Mouse (Mus musculus) lung, embryonic 15.5 days (tissue): Measurements from ENCODE around the gene Tmem206. TPM values are rescaled to one million over a fixed set of nuclear protein-coding genes. Genes with fewer than 3 reads are reported as not detected.

Source experiments
- ATAC-seq: fragments of 200-750 bp; cut with Nextera tagmentation; 2 replicates; pipeline ENCODE4 v1.8.0; 2017; ENCODE audit warnings: moderate number of reproducible peaks, borderline replicate concordance; ENCODE audit not compliant: low FRiP score, low TSS enrichment; ENCODE audit errors: extremely low read depth
- H3K27ac ChIP-seq: fragments of 300-500 bp; sonication (generic); 2 replicates; pipeline ENCODE4 v1.5.1; 2015; ENCODE audit warnings: moderate library complexity, mild to moderate bottlenecking, inconsistent platforms
- H3K27me3 ChIP-seq: fragments of 300-500 bp; sonication (generic); 2 replicates; pipeline ENCODE4 v1.6.1; 2015; ENCODE audit warnings: inconsistent platforms
- H3K36me3 ChIP-seq: fragments of 300-500 bp; sonication (generic); 2 replicates; pipeline ENCODE4 v1.6.1; 2015; ENCODE audit warnings: inconsistent platforms
- H3K4me1 ChIP-seq: fragments of 300-500 bp; sonication (generic); 2 replicates; pipeline ENCODE4 v1.6.1; 2015; ENCODE audit warnings: inconsistent platforms
- H3K4me2 ChIP-seq: fragments of 300-500 bp; sonication (generic); 2 replicates; pipeline ENCODE4 v1.6.1; 2015; ENCODE audit warnings: inconsistent platforms, mild to moderate bottlenecking, moderate library complexity
- H3K4me3 ChIP-seq: fragments of 300-500 bp; sonication (generic); 2 replicates; pipeline ENCODE4 v1.5.1; 2015; ENCODE audit warnings: mild to moderate bottlenecking, inconsistent platforms
- H3K9ac ChIP-seq: fragments of 300-500 bp; sonication (generic); 2 replicates; pipeline ENCODE4 v1.6.1; 2015; ENCODE audit warnings: inconsistent platforms
- H3K9me3 ChIP-seq: fragments of 300-500 bp; sonication (generic); 2 replicates; pipeline ENCODE4 v1.6.1; 2016; ENCODE audit warnings: inconsistent platforms
- WGBS: fragments of 180-500 bp; shearing (Covaris S2); methylation state at CpG from one replicate; pipeline ENCODE4 v1.1.7; 2015; 5-methylcytosine and 5-hydroxymethylcytosine counted together
- polyA plus RNA-seq: library from polyadenylated mRNA; unstranded; fragments of >200 nt; fragmentation: Nextera tagmentation; extraction: Ambion mirVana; gene quantifications from 2 replicates; pipeline ENCODE4 v1.2.1, GENCODE M21; 2015

Gene Tmem206
- polyA plus RNA-seq: 21.5 and 22.7 TPM in 2 replicates

GRCm38 (mm10) chr1:191325726-191326232, at the start of gene Tmem206:
TSS of gene Tmem206 (plus strand) at chr1:191325912.
- peak within 1 kb of the TSS; percentile 61 for H3K4me3 ChIP-seq
- peaks cover 25% of the 10 kb centered on the region for H3K4me1 ChIP-seq
- peak within 1 kb of the TSS; percentile 39 for H3K27ac ChIP-seq
- ATAC-seq: peak; percentile 95
- peak within 1 kb of the TSS; percentile 61 for H3K9ac ChIP-seq
- 0% methylated on average over 42 of the region's 42 CpGs for WGBS
- H3K36me3 ChIP-seq: no peaks in the 10 kb centered on the region
- H3K4me2 ChIP-seq: peak within 1 kb of the TSS; percentile 86
- no peaks in the 10 kb centered on the region for H3K9me3 ChIP-seq
- H3K27me3 ChIP-seq: no peaks in the 10 kb centered on the region

- no peak overlapping the region for H3K27ac ChIP-seq
- no peaks in the 10 kb centered on the region for H3K36me3 ChIP-seq
- no peaks in the 10 kb centered on the region for H3K9me3 ChIP-seq
- H3K27me3 ChIP-seq: no peaks in the 10 kb centered on the region
- H3K4me3 ChIP-seq: no peak overlapping the region
- H3K9ac ChIP-seq: no peak overlapping the region
- no peak for ATAC-seq
- no peak overlapping the region for H3K4me2 ChIP-seq
- H3K4me1 ChIP-seq: peaks cover 12% of the 10 kb centered on the region
- WGBS: 87% methylated on average over 7 of the region's 7 CpGs
Observed at GRCm38 (mm10) chr1:191276181-191276580, 49.5 kb upstream of the Tmem206 start.

GRCm38 (mm10) chr1:191277549-191278059, 48.1 kb upstream of the Tmem206 start:
- H3K27ac ChIP-seq: peak overlapping the region; percentile 66
- no peaks in the 10 kb centered on the region for H3K36me3 ChIP-seq
- no peaks in the 10 kb centered on the region for H3K27me3 ChIP-seq
- H3K9ac ChIP-seq: no peak overlapping the region
- no peak overlapping the region for H3K4me3 ChIP-seq
- 44% methylated on average over 14 of the region's 14 CpGs for WGBS
- H3K4me2 ChIP-seq: peak overlapping the region; percentile 32
- peak; percentile 70 for ATAC-seq
- no peaks in the 10 kb centered on the region for H3K9me3 ChIP-seq
- peaks cover 16% of the 10 kb centered on the region for H3K4me1 ChIP-seq

- Histone ChIP-seq H3K4me3 (no peak overlapping the region), H3K9me3 (no peaks in the 10 kb centered on the region), H3K27me3 (no peaks in the 10 kb centered on the region), H3K4me2 (peak overlapping the region; percentile 32), H3K36me3 (no peaks in the 10 kb centered on the region), H3K27ac (peak overlapping the region; percentile 65), H3K9ac (no peak overlapping the region), H3K4me1 (peaks cover 16% of the 10 kb centered on the region)
- ATAC-seq: no peak
- 67% methylated on average over 4 of the region's 4 CpGs for WGBS
Observed at GRCm38 (mm10) chr1:191278324-191278723, 47.4 kb upstream of the Tmem206 start.

- no peak overlapping the region for H3K4me2 ChIP-seq
- H3K27ac ChIP-seq: no peak overlapping the region
- no peak for ATAC-seq
- H3K36me3 ChIP-seq: no peaks in the 10 kb centered on the region
- H3K4me3 ChIP-seq: no peak overlapping the region
- peaks cover 16% of the 10 kb centered on the region for H3K4me1 ChIP-seq
- 56% methylated on average over 7 of the region's 7 CpGs for WGBS
- H3K9ac ChIP-seq: no peak overlapping the region
- no peaks in the 10 kb centered on the region for H3K9me3 ChIP-seq
- no peaks in the 10 kb centered on the region for H3K27me3 ChIP-seq
Observed at GRCm38 (mm10) chr1:191281171-191281570, 44.5 kb upstream of the Tmem206 start.

GRCm38 (mm10) chr1:191282319-191282718, 43.4 kb upstream of the Tmem206 start:
- no peak overlapping the region for H3K9ac ChIP-seq
- H3K27me3 ChIP-seq: no peaks in the 10 kb centered on the region
- no peaks in the 10 kb centered on the region for H3K9me3 ChIP-seq
- H3K36me3 ChIP-seq: no peaks in the 10 kb centered on the region
- no peak overlapping the region for H3K4me3 ChIP-seq
- H3K4me2 ChIP-seq: no peak overlapping the region
- no peak for ATAC-seq
- peaks cover 16% of the 10 kb centered on the region for H3K4me1 ChIP-seq
- no peak overlapping the region for H3K27ac ChIP-seq
- WGBS: 81% methylated on average over 1 of the region's 1 CpGs

GRCm38 (mm10) chr1:191283110-191284040, 42.3 kb upstream of the Tmem206 start:
- Histone ChIP-seq H3K4me2 (no peak overlapping the region), H3K9me3 (no peaks in the 10 kb centered on the region), H3K4me3 (no peak overlapping the region), H3K36me3 (no peaks in the 10 kb centered on the region), H3K9ac (no peak overlapping the region), H3K4me1 (peaks cover 11% of the 10 kb centered on the region), H3K27me3 (no peaks in the 10 kb centered on the region), H3K27ac (no peak overlapping the region)
- WGBS: 73% methylated on average over 13 of the region's 13 CpGs
- no peak for ATAC-seq

GRCm38 (mm10) chr1:191284502-191284901, 41.2 kb upstream of the Tmem206 start:
- H3K4me3 ChIP-seq: no peak overlapping the region
- H3K9ac ChIP-seq: no peak overlapping the region
- no peaks in the 10 kb centered on the region for H3K9me3 ChIP-seq
- no peaks in the 10 kb centered on the region for H3K27me3 ChIP-seq
- peaks cover 6% of the 10 kb centered on the region; the same call in 1 of the 2 replicates for H3K4me1 ChIP-seq
- ATAC-seq: no peak
- WGBS: 85% methylated on average over 8 of the region's 8 CpGs
- H3K4me2 ChIP-seq: no peak overlapping the region
- H3K36me3 ChIP-seq: no peaks in the 10 kb centered on the region
- H3K27ac ChIP-seq: no peak overlapping the region

GRCm38 (mm10) chr1:191288762-191289161, 37.0 kb upstream of the Tmem206 start:
- no peak for ATAC-seq
- no peak overlapping the region for H3K4me2 ChIP-seq
- no peaks in the 10 kb centered on the region for H3K4me1 ChIP-seq
- no peaks in the 10 kb centered on the region for H3K27me3 ChIP-seq
- H3K4me3 ChIP-seq: no peak overlapping the region
- no peak overlapping the region for H3K27ac ChIP-seq
- H3K9ac ChIP-seq: no peak overlapping the region
- WGBS: 32% methylated on average over 8 of the region's 8 CpGs
- no peaks in the 10 kb centered on the region for H3K9me3 ChIP-seq
- no peaks in the 10 kb centered on the region for H3K36me3 ChIP-seq

GRCm38 (mm10) chr1:191292348-191292747, 33.4 kb upstream of the Tmem206 start:
- Histone ChIP-seq H3K9ac (no peak overlapping the region), H3K27me3 (no peaks in the 10 kb centered on the region), H3K27ac (no peak overlapping the region), H3K4me3 (no peak overlapping the region), H3K4me1 (0 out of 2 replicates have a peak, but pooled peaks cover 9% of the 10 kb centered on the region), H3K4me2 (no peak overlapping the region), H3K9me3 (no peaks in the 10 kb centered on the region), H3K36me3 (no peaks in the 10 kb centered on the region)
- 63% methylated on average over 5 of the region's 5 CpGs for WGBS
- ATAC-seq: no peak

GRCm38 (mm10) chr1:191293051-191293450, 32.7 kb upstream of the Tmem206 start:
- 82% methylated on average over 2 of the region's 2 CpGs for WGBS
- ATAC-seq: no peak
- Histone ChIP-seq H3K4me3 (no peak overlapping the region), H3K27me3 (no peaks in the 10 kb centered on the region), H3K9ac (no peak overlapping the region), H3K4me2 (no peak overlapping the region), H3K36me3 (no peaks in the 10 kb centered on the region), H3K9me3 (no peaks in the 10 kb centered on the region), H3K27ac (no peak overlapping the region), H3K4me1 (0 out of 2 replicates have a peak, but pooled peaks cover 9% of the 10 kb centered on the region)
